Mouse (Mus musculus) midbrain, embryonic 16.5 days (tissue): ENCODE data around the gene Ptpn7. TPM values are rescaled to one million over a fixed set of nuclear protein-coding genes. Genes with fewer than 3 reads are reported as not detected.

ENCODE experiments used
- ATAC-seq: fragments of 200-750 bp; cut with Nextera tagmentation; 2 replicates; pipeline ENCODE4 v1.8.0; 2017; ENCODE audit warnings: moderate TSS enrichment
- H3K27ac ChIP-seq: fragments of 300-500 bp; sonication (generic); 2 replicates; pipeline ENCODE4 v1.5.1; 2014; ENCODE audit warnings: mild to moderate bottlenecking, low read length, mixed read lengths
- H3K27me3 ChIP-seq: fragments of 300-500 bp; sonication (generic); 2 replicates; pipeline ENCODE4 v1.6.1; 2014; ENCODE audit warnings: low read depth, low read length, mixed read lengths; ENCODE audit not compliant: control insufficient read depth, insufficient read depth
- H3K36me3 ChIP-seq: fragments of 300-500 bp; sonication (generic); 2 replicates; pipeline ENCODE4 v1.6.1; 2014; ENCODE audit warnings: mild to moderate bottlenecking, low read length, moderate library complexity, mixed read lengths; ENCODE audit not compliant: control insufficient read depth, insufficient read depth
- H3K4me1 ChIP-seq: fragments of 300-500 bp; sonication (generic); 2 replicates; pipeline ENCODE4 v1.6.1; 2014; ENCODE audit warnings: mild to moderate bottlenecking, low read length, mixed read lengths; ENCODE audit not compliant: control insufficient read depth, insufficient read depth
- H3K4me2 ChIP-seq: fragments of 300-500 bp; sonication (generic); 2 replicates; pipeline ENCODE4 v1.6.1; 2014; ENCODE audit warnings: mild to moderate bottlenecking, low read length, mixed read lengths
- H3K4me3 ChIP-seq: fragments of 300-500 bp; sonication (generic); 2 replicates; pipeline ENCODE4 v1.5.1; 2014; ENCODE audit warnings: low read depth, mild to moderate bottlenecking, low read length, moderate library complexity, mixed read lengths
- H3K9ac ChIP-seq: fragments of 300-500 bp; sonication (generic); 2 replicates; pipeline ENCODE4 v1.6.1; 2014; ENCODE audit warnings: low read depth, low read length, mixed read lengths
- H3K9me3 ChIP-seq: fragments of 300-500 bp; sonication (generic); replicated peaks from 2 replicates; pipeline ENCODE4 v1.6.1; 2014; ENCODE audit warnings: mild to moderate bottlenecking, low read length, mixed read lengths; ENCODE audit not compliant: control insufficient read depth, poor library complexity, severe bottlenecking
- WGBS: fragments of 180-500 bp; shearing (Covaris S2); extraction: QIAGEN DNeasy Blood & Tissue Kit; methylation state at CpG from one replicate; pipeline ENCODE4 v1.1.7; 2014; 5-methylcytosine and 5-hydroxymethylcytosine counted together
- polyA plus RNA-seq: library from polyadenylated mRNA; unstranded; fragments of >200 nt; fragmentation: Nextera tagmentation; extraction: Ambion mirVana; gene quantifications from 2 replicates; pipeline ENCODE4 v1.2.1, GENCODE M21; 2015

Gene Ptpn7
- polyA plus RNA-seq, 1 experiment from 2014 or later, result 0.11 TPM

- Histone ChIP-seq H3K4me1 (no peaks in the 10 kb centered on the region), H3K27ac (no peak overlapping the region), H3K4me2 (no peak overlapping the region), H3K4me3 (no peak overlapping the region), H3K9ac (no peak overlapping the region), H3K9me3 (no peaks in the 10 kb centered on the region), H3K36me3 (no peaks in the 10 kb centered on the region), H3K27me3 (no peaks in the 10 kb centered on the region)
- 10% methylated on average over 8 of the region's 8 CpGs for WGBS
- no peak for ATAC-seq
These were observed 19.8 kb upstream of the Ptpn7 start for GRCm38 (mm10) chr1:135112661-135113060.

- no peak overlapping the region for H3K27ac ChIP-seq
These were observed 7.7 kb upstream of the Ptpn7 start for GRCm38 (mm10) chr1:135124573-135125363.

GRCm38 (mm10) chr1:135125990-135126389 is 6.5 kb upstream of the Ptpn7 start:
- Histone ChIP-seq H3K27me3 (no peaks in the 10 kb centered on the region), H3K36me3 (no peaks in the 10 kb centered on the region), H3K9ac (0 out of 2 replicates have a peak overlapping the region, but pooled peaks have one; percentile 6), H3K4me1 (no peaks in the 10 kb centered on the region; the same call in 1 of the 2 replicates), H3K27ac (no peak overlapping the region), H3K9me3 (no peaks in the 10 kb centered on the region), H3K4me2 (no peak overlapping the region), H3K4me3 (no peak overlapping the region)
- ATAC-seq, result no peak
- 63% methylated on average over 8 of the region's 8 CpGs for WGBS

More at GRCm38 (mm10) chr1:135124573-135125363, 7.7 kb upstream of the Ptpn7 start:
- Histone ChIP-seq H3K4me2 (no peak overlapping the region), H3K4me1 (no peaks in the 10 kb centered on the region; the same call in 1 of the 2 replicates), H3K9me3 (no peaks in the 10 kb centered on the region), H3K9ac (no peak overlapping the region), H3K27me3 (no peaks in the 10 kb centered on the region), H3K4me3 (no peak overlapping the region), H3K36me3 (no peaks in the 10 kb centered on the region)
- 93% methylated on average over 8 of the region's 8 CpGs for WGBS
- no peak for ATAC-seq

GRCm38 (mm10) chr1:135126443-135127027 is 6.0 kb upstream of the Ptpn7 start:
- Histone ChIP-seq H3K9ac (0 out of 2 replicates have a peak overlapping the region, but pooled peaks have one; percentile 6), H3K9me3 (no peaks in the 10 kb centered on the region), H3K36me3 (no peaks in the 10 kb centered on the region), H3K4me1 (no peaks in the 10 kb centered on the region; the same call in 1 of the 2 replicates), H3K4me2 (no peak overlapping the region), H3K4me3 (no peak overlapping the region), H3K27ac (no peak overlapping the region), H3K27me3 (no peaks in the 10 kb centered on the region)
- WGBS, result 70% methylated on average over 4 of the region's 4 CpGs
- ATAC-seq, result no peak

GRCm38 (mm10) chr1:135128011-135128441 is 4.5 kb upstream of the Ptpn7 start:
- H3K27ac ChIP-seq, result no peak overlapping the region
- no peak overlapping the region for H3K4me2 ChIP-seq
- no peak overlapping the region for H3K4me3 ChIP-seq
- ATAC-seq, result no peak
- no peaks in the 10 kb centered on the region for H3K27me3 ChIP-seq
- no peak overlapping the region for H3K9ac ChIP-seq
- WGBS, result 57% methylated on average over 5 of the region's 6 CpGs
- no peaks in the 10 kb centered on the region for H3K36me3 ChIP-seq
- no peaks in the 10 kb centered on the region for H3K9me3 ChIP-seq
- no peaks in the 10 kb centered on the region; the same call in 1 of the 2 replicates for H3K4me1 ChIP-seq

GRCm38 (mm10) chr1:135128986-135129385 is 3.5 kb upstream of the Ptpn7 start:
- no peaks in the 10 kb centered on the region; the same call in 1 of the 2 replicates for H3K4me1 ChIP-seq
- H3K36me3 ChIP-seq, result no peaks in the 10 kb centered on the region
- no peak overlapping the region for H3K27ac ChIP-seq
- no peaks in the 10 kb centered on the region for H3K27me3 ChIP-seq
- ATAC-seq, result no peak
- 27% methylated on average over 9 of the region's 9 CpGs for WGBS
- no peak overlapping the region; the same call in 1 of the 2 replicates for H3K9ac ChIP-seq
- H3K9me3 ChIP-seq, result no peaks in the 10 kb centered on the region
- no peak overlapping the region for H3K4me2 ChIP-seq
- no peak overlapping the region for H3K4me3 ChIP-seq

GRCm38 (mm10) chr1:135129543-135130183 is 2.8 kb upstream of the Ptpn7 start:
- no peak overlapping the region for H3K4me3 ChIP-seq
- no peaks in the 10 kb centered on the region; the same call in 1 of the 2 replicates for H3K4me1 ChIP-seq
- H3K27me3 ChIP-seq, result no peaks in the 10 kb centered on the region
- no peak for ATAC-seq
- 60% methylated on average over 9 of the region's 9 CpGs for WGBS
- H3K9me3 ChIP-seq, result no peaks in the 10 kb centered on the region
- no peak overlapping the region for H3K27ac ChIP-seq
- H3K36me3 ChIP-seq, result no peaks in the 10 kb centered on the region
- H3K4me2 ChIP-seq, result no peak overlapping the region
- no peak overlapping the region for H3K9ac ChIP-seq

GRCm38 (mm10) chr1:135130376-135131018 is 2.0 kb upstream of the Ptpn7 start:
- H3K27ac ChIP-seq, result no peak overlapping the region
- no peaks in the 10 kb centered on the region for H3K27me3 ChIP-seq
- WGBS, result 67% methylated on average over 2 of the region's 2 CpGs

More at GRCm38 (mm10) chr1:135130376-135131018, 2.0 kb upstream of the Ptpn7 start:
- Histone ChIP-seq H3K9ac (no peak overlapping the region), H3K4me1 (no peaks in the 10 kb centered on the region; the same call in 1 of the 2 replicates), H3K4me3 (no peak overlapping the region), H3K9me3 (no peaks in the 10 kb centered on the region), H3K4me2 (no peak overlapping the region), H3K36me3 (no peaks in the 10 kb centered on the region)
- no peak for ATAC-seq
